Mouse (Mus musculus) bone marrow macrophage, adult 2 months (primary cell): ENCODE measurements around the gene Prss8.

Experiments
- CTCF ChIP-seq: IDR thresholded peaks from 2 replicates; pipeline ENCODE4 v1.5.1; 2012; ENCODE audit warnings: low read depth, mild to moderate bottlenecking, low read length, moderate library complexity
- POLR2A ChIP-seq: IDR thresholded peaks from 2 replicates; pipeline ENCODE4 v1.6.1; 2012; ENCODE audit warnings: mild to moderate bottlenecking, low read depth, low read length, borderline replicate concordance

DNA sequence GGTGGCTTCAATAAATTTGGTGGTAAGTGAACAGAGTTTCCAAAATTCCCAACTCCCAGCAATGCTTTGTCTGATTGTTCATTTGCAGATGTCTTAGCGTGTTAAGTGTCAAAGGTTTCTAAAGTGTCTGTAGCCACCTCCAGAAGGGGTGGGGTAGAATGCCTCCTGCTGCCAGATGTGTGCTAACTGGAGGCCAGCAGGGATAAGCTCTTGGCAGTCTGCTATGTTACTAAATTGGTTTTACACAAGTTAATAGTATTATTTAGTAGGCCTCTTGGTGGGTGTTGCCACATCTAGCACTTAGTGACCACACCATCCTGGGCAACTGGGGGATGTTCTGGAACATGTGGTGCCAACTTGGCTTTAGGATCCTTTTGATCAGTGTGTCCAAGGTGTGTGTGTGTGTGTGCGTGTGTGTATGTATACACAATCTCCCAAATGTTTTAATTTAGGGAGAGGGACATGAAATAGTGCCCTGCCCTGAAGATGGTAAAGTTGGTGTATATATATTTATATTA is 44.6 kb upstream of the Prss8 start:
- TF ChIP-seq CTCF, result no peak
- TF ChIP-seq POLR2A, result no peak
